Mouse (Mus musculus): ENCODE results near the gene Wdr73. TPM values are rescaled to one million over a fixed set of nuclear protein-coding genes. Genes with fewer than 3 reads are reported as not detected.

Wdr73 gene
- total and polyA plus RNA-seq, 2 experiments from 2014 or later = 12.4 to 22.4 TPM

DNA sequence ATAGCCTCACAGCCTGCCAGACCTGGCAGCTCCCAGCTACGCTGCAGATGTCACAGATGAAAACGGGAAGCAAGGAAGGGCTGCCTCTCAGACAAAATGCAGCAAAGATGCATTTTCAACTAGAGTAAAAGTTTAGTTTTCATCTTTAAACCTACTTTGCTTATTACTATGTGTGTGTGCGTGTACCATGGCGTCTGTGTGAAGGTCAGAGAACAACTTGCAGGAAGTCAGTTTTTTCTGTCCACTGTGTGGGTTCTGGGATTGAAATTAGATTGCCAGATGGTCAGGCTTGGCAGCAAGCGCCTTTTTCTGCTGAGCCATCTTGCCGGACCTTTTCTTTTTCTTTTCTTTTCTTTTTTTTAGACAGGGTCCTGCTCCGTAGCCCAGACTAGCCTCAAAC is 6.9 kb downstream of the Wdr73 start:
- H3K4me2 ChIP-seq (ENCODE audit: low read depth, low read length) = no peak overlapping the region
- WGBS = 66% methylated on average over 7 of the region's 7 CpGs
- no peaks in the 10 kb centered on the region for H3K27me3 ChIP-seq (ENCODE audit: control insufficient read depth, insufficient read depth, low read length)
- peaks cover 60% of the 10 kb centered on the region for H3K36me3 ChIP-seq (replicated peaks; ENCODE audit: control insufficient read depth, insufficient read depth, low read length)
- TF ChIP-seq CTCF (IDR thresholded peaks at IDR 0.05; ENCODE audit: low read depth) (no peak), EP300 (IDR thresholded peaks at IDR 0.05; ENCODE audit: low read depth) (no peak)
- H3K27ac ChIP-seq (ENCODE audit: low read depth) = peak overlapping the region; percentile 79
- no peak for ATAC-seq (ENCODE audit: insufficient read depth, low read depth)
- no peaks in the 10 kb centered on the region; the same call in 1 of the 2 replicates for H3K4me1 ChIP-seq (ENCODE audit: control insufficient read depth, insufficient read depth)
- no peak for DNase-seq (ENCODE audit: low spot score)
- no peaks in the 10 kb centered on the region for H3K9me3 ChIP-seq (replicated peaks; ENCODE audit: control insufficient read depth, low read length)
- H3K4me3 ChIP-seq (ENCODE audit: low read depth, low read length) = no peak overlapping the region
- H3K9ac ChIP-seq (replicated peaks; ENCODE audit: low read depth, low read length) = no peak overlapping the region

DNA sequence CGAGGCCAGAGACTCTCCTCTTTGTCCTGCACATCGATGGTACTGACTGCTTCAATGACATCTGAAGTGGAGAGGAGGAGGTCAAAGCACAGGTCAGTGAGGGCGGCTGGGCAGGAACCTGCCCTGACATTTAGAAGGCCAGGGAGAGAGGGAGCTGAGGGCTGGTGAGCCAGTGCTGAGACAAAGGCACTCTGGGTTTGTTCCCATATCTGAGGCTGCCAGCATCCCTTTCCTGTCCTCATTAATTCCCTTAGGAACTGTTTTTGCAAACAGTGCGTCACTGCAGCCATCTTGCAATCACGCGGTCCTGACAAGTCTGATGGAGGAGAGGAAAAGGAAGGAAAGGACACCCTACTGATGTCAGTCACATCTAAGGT is 7.3 kb downstream of the Wdr73 start:
- H3K4me1 ChIP-seq (ENCODE audit: control insufficient read depth, insufficient read depth) = no peaks in the 10 kb centered on the region; the same call in 1 of the 2 replicates
- peaks cover 60% of the 10 kb centered on the region for H3K36me3 ChIP-seq (replicated peaks; ENCODE audit: control insufficient read depth, insufficient read depth, low read length)
- DNase-seq (ENCODE audit: low spot score) (peak; percentile 56), ATAC-seq (ENCODE audit: insufficient read depth, low read depth) (peak; percentile 37; the same call in 1 of the 2 replicates)
- H3K4me3 ChIP-seq (ENCODE audit: low read depth, low read length) = no peak overlapping the region
- 57% methylated on average over 6 of the region's 6 CpGs for WGBS
- H3K27ac ChIP-seq (ENCODE audit: low read depth) = peak overlapping the region; percentile 79
- no peaks in the 10 kb centered on the region for H3K9me3 ChIP-seq (replicated peaks; ENCODE audit: control insufficient read depth, low read length)
- no peak overlapping the region for H3K9ac ChIP-seq (replicated peaks; ENCODE audit: low read depth, low read length)
- no peaks in the 10 kb centered on the region for H3K27me3 ChIP-seq (ENCODE audit: control insufficient read depth, insufficient read depth, low read length)
- TF ChIP-seq EP300 (IDR thresholded peaks at IDR 0.05; ENCODE audit: low read depth) (0 out of 2 replicates have a peak, but pooled peaks have one; percentile 55), CTCF (IDR thresholded peaks at IDR 0.05; ENCODE audit: low read depth) (no peak)
- H3K4me2 ChIP-seq (ENCODE audit: low read depth, low read length) = no peak overlapping the region

DNA sequence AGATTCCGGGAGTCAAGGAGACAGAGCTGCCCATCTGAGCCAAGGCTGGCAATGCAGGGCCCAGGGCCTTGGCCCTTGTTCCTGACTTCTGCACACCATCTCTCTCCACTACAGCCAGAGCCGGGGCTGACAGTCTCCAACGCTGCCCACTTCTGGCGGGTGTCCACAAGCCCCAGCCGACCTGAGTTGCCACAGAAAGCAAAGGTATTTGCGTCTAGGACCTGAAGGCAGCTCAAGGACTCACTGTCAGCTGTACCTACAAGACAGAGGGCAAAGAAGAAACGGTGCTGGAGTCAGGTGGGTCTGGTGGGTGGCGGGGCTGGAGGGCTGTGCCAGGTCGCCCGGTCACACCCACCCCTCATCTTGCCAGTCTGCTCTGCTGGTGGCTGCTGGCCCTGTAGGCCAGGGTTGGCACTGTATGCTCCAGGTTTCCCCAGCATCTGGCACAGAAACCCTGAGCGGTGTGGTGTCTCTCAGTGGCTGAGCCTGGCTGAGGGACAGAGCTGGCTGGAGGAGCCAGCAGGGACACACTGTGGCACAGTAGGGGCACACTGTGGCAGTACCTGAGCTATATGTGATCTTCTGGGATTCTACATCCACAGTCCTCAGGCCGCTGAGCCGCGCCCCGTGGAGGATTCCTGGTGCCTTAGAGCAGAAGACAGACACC is 7.8 kb downstream of the Wdr73 start:
- Histone ChIP-seq H3K9me3 (replicated peaks; ENCODE audit: control insufficient read depth, low read length) (no peaks in the 10 kb centered on the region), H3K4me1 (ENCODE audit: control insufficient read depth, insufficient read depth) (no peaks in the 10 kb centered on the region; the same call in 1 of the 2 replicates), H3K27ac (ENCODE audit: low read depth) (peak overlapping the region; percentile 79), H3K4me3 (ENCODE audit: low read depth, low read length) (no peak overlapping the region), H3K4me2 (ENCODE audit: low read depth, low read length) (no peak overlapping the region), H3K36me3 (replicated peaks; ENCODE audit: control insufficient read depth, insufficient read depth, low read length) (peaks cover 60% of the 10 kb centered on the region), H3K9ac (replicated peaks; ENCODE audit: low read depth, low read length) (no peak overlapping the region), H3K27me3 (ENCODE audit: control insufficient read depth, insufficient read depth, low read length) (no peaks in the 10 kb centered on the region)
- no peak for TF ChIP-seq EP300 (IDR thresholded peaks at IDR 0.05; ENCODE audit: low read depth)
- TF ChIP-seq CTCF (IDR thresholded peaks at IDR 0.05; ENCODE audit: low read depth) = no peak
- ATAC-seq (ENCODE audit: insufficient read depth, low read depth) = no peak
- DNase-seq (ENCODE audit: low spot score) = no peak
- WGBS = 83% methylated on average over 15 of the region's 15 CpGs

DNA sequence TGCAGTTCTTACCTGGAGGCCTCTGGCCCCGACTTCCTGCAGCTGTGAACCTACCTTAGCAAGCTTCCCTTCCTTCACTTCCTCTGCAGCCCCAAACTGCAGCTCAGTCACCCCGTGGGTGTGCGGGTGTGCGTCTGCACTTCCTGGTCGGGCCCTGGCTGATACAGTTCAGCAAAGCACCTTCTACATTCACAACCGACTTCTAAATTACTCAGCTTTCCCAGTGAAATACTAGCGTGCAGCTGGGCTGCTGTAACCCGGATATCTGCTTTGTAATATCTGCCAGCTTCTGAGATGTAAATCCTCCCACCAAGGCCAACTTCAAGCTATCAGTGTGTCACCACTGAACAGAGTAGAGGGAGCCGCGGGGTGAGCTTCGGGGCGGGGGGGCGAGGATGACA is 11.2 kb downstream of the Wdr73 start:
- DNase-seq (ENCODE audit: low spot score) (no peak), ATAC-seq (ENCODE audit: insufficient read depth, low read depth) (no peak)
- no peak overlapping the region for H3K9ac ChIP-seq (replicated peaks; ENCODE audit: low read depth, low read length)
- peaks cover 36% of the 10 kb centered on the region for H3K36me3 ChIP-seq (replicated peaks; ENCODE audit: control insufficient read depth, insufficient read depth, low read length)
- peak overlapping the region; percentile 78 for H3K27ac ChIP-seq (ENCODE audit: low read depth)
- no peaks in the 10 kb centered on the region; the same call in 1 of the 2 replicates for H3K4me1 ChIP-seq (ENCODE audit: control insufficient read depth, insufficient read depth)
- H3K4me3 ChIP-seq (ENCODE audit: low read depth, low read length) = no peak overlapping the region
- WGBS = 54% methylated on average over 13 of the region's 13 CpGs
- H3K4me2 ChIP-seq (ENCODE audit: low read depth, low read length) = no peak overlapping the region
- no peaks in the 10 kb centered on the region for H3K27me3 ChIP-seq (ENCODE audit: control insufficient read depth, insufficient read depth, low read length)
- no peaks in the 10 kb centered on the region for H3K9me3 ChIP-seq (replicated peaks; ENCODE audit: control insufficient read depth, low read length)
- TF ChIP-seq CTCF (IDR thresholded peaks at IDR 0.05; ENCODE audit: low read depth) (no peak), EP300 (IDR thresholded peaks at IDR 0.05; ENCODE audit: low read depth) (no peak)

DNA sequence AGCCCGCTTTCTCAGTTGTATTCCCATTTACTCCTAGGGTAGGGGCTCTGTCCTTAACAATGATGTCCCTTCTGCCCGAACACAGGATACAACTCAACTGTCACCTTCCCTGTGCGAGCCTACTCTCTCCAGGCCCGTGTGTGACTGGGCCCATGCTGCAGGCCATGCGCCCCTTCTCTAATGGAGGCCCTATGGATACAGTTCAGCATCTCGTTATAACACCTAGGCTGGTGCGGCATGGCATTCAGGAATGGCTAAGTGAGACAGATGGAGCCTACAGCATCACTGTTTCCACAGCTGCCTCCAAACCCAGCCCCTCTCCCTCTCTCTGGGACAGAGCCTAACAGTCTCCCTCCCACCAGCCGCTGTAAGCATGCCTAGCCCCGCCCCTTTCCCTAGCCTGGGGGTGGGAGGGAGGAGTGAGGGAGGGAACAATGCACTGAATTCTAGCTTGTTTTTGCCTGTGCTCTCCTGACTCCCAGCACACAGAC is 12.0 kb downstream of the Wdr73 start:
- ATAC-seq (ENCODE audit: insufficient read depth, low read depth) (peak; percentile 76), DNase-seq (ENCODE audit: low spot score) (peak; percentile 70)
- Histone ChIP-seq H3K9me3 (replicated peaks; ENCODE audit: control insufficient read depth, low read length) (no peaks in the 10 kb centered on the region), H3K27me3 (ENCODE audit: control insufficient read depth, insufficient read depth, low read length) (no peaks in the 10 kb centered on the region), H3K4me3 (ENCODE audit: low read depth, low read length) (no peak overlapping the region), H3K9ac (replicated peaks; ENCODE audit: low read depth, low read length) (no peak overlapping the region), H3K4me1 (ENCODE audit: control insufficient read depth, insufficient read depth) (no peaks in the 10 kb centered on the region; the same call in 1 of the 2 replicates), H3K36me3 (replicated peaks; ENCODE audit: control insufficient read depth, insufficient read depth, low read length) (peaks cover 33% of the 10 kb centered on the region), H3K27ac (ENCODE audit: low read depth) (peak overlapping the region; percentile 78), H3K4me2 (ENCODE audit: low read depth, low read length) (no peak overlapping the region)
- 39% methylated on average over 9 of the region's 9 CpGs for WGBS
- no peak for TF ChIP-seq CTCF (IDR thresholded peaks at IDR 0.05; ENCODE audit: low read depth)
- no peak for TF ChIP-seq EP300 (IDR thresholded peaks at IDR 0.05; ENCODE audit: low read depth)

Measured in heart, postnatal 0 days (tissue).